Mouse (Mus musculus) left cerebral cortex, postnatal 4 days (tissue): ENCODE data around the gene Rasgrf1. TPM values are rescaled to one million over a fixed set of nuclear protein-coding genes. Genes with fewer than 3 reads are reported as not detected.
A peak's percentile ranks its signal among the peaks of the same experiment; 100 is the strongest.
"Not testable (repeated sequence)": the region's sequence is repeated elsewhere in the genome, so short reads cannot be mapped to it uniquely, and the experiment has no call there.

Experiments used
- DNase-seq: peaks from one replicate; pipeline ENCODE4 v3.0.0-alpha.2; 2022
- intact Hi-C: fragments of 180-260 bp; cut with DNase I; formaldehyde crosslinking; loops from one replicate; pipeline ENCODE4 v1.15.1; 2025
- total RNA-seq, 2 experiments: library from RNA; stranded (reverse); gene quantifications; 2 replicates each; pipeline ENCODE4 v1.2.3; 2021

Rasgrf1 gene
- total RNA-seq, 2 experiments from 2014 or later, result 18.7 to 29.3 TPM

DNA sequence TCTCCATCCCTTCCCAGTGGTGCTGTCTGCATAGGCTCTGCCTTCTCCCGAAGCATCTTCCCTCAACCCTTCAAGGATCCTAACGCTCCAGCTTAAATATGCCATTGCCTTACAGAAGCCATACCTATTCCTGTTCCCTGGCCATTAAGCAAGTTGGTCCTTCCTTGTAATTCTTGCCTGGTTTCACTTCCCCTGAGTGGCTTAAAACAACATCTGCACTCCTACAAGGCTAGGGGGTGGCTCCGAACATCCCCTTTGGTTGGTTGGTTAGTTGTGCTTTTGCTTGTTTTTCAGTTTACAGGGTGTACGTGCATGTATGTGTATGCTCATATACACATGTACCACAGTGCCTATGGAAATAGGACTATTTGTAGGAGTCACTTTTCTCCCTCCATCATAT lies 111.7 kb downstream of the Rasgrf1 start:
- DNase-seq, result no peak
- intact Hi-C loops, result no loop called here

GRCm38 (mm10) chr9:90027709-90028108 lies 118.0 kb downstream of the Rasgrf1 start:
- DNase-seq, result no peak
- intact Hi-C loops, result no loop called here

DNA sequence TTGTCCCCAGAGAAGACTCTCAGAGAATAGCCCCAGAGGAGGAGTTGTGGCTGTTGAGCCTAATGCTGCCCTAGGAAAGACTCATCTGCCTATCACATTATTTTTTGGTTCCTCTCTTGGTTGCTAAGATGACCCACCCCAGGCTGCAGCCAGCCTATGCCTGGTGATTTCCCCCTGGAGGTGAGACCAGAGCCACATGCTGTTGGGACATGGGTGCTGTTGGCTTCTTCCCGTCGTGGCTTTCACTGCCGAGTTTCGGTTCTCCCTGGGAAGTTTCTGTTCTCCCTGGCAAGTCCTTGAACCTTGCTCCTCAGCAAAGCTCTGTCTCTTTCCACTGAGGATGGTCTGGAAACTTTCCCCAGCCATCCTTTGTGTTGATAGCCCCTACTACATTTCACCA lies 124.2 kb downstream of the Rasgrf1 start:
- no peak for DNase-seq
- intact Hi-C loops, result no loop called here

DNA sequence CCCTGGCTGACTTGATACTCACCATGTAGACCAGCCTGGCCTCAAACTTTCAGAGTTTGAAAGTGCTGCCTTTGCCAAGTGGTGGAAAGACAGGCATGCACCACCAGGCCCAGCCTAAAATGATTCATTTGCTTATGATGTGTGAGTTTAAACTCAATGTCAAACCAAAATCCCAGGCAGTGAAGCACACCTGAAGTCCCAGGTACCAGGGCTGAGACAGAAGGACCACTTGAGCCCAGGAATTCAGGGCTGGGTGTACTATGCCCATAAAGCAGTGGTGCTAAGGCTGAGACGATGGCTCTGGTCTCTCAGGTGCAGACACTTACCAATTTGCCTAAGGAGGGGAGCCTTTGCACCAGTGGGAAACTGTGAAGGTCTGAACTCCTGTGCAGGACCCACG lies 125.5 kb downstream of the Rasgrf1 start:
- intact Hi-C loops, result no loop called here
- no peak for DNase-seq

- DNase-seq, result no peak
- intact Hi-C loops, result no loop called here
Measured at GRCm38 (mm10) chr9:90035794-90036193, 126.1 kb downstream of the Rasgrf1 start.

DNA sequence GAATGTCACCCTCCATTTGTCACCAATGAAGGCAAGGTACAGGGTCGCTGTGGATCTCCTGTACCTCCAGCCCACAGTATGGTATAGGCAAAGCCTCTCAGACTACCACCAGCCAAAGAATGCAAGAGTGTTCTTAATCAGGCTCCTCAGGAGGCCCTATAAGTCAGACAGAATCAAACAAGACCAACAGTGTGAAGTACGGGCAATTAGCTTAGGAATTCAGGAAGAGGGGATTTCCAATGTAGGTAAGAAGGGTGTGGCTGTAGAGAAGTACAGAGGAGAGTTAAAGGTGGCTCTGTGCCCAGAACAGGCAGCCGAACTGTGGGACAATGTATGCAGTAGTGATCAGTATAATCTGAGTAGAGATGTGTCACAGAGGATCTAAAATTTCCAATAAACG lies 126.6 kb downstream of the Rasgrf1 start:
- intact Hi-C loops, result no loop called here
- no peak for DNase-seq

GRCm38 (mm10) chr9:90038535-90038934 lies 128.8 kb downstream of the Rasgrf1 start:
- intact Hi-C loops, result no loop called here
- no peak for DNase-seq

- no peak for DNase-seq
- intact Hi-C loops, result no loop called here
Measured at GRCm38 (mm10) chr9:90040916-90041315, 131.2 kb downstream of the Rasgrf1 start.

- no peak for DNase-seq
- intact Hi-C loops, result no loop called here
Measured at GRCm38 (mm10) chr9:90041556-90041955, 131.8 kb downstream of the Rasgrf1 start.

- intact Hi-C loops, DNase-seq: not testable (repeated sequence)
Measured at GRCm38 (mm10) chr9:90042906-90043305, 133.2 kb downstream of the Rasgrf1 start.

DNA sequence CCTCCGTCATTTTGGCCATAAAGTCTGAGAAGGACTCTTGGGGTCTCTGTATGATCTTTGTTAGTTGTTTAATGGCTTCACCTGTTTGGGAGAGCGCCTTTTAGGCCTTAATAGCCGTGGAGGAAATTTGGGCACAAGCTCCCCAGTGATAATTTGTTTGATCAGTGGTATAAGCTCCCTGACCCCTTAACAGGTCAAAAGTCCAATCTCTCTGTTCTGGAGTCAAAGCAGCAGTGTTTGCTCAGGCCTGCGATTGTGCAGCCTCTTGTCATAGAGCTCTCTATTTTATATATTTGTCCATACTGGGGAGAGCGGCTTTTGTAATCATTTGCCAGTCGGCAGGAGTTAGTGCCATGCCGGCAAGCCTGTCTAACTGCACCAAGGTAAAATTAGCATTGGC lies 135.5 kb downstream of the Rasgrf1 start:
- intact Hi-C loops, result no loop called here

DNA sequence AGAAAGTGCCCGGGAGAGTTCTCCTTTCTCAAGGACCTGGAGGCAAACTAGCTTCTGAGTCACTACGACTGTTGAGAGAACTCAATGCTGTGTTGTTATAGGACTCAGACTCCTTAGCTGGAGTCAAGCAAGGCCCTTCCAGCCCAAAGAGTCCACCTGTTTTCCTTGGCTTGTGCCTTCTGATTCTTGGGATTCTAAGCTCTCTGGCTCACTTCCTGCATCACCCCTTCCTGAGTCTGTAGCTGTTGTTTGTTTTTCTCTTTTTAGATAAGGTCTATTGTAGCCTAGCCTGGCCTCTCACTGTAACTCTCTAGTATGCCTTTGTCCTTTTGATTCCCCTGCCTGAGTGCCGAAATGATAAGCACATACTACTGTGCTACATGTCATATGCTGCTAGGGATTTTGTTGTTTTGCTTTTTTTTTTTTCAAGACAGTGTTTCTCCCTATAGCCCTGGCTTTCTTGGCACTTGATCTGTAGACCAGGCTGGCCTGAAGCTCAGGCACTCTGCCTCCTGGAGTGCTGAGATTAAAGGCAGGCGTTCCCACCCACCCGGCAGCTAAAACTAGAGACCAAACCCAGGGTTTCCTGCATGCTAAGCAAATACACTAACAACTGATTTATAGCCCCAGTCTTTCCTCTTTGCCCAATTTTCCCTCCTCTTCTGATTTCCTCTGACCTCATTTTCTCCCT lies 138.4 kb downstream of the Rasgrf1 start:
- intact Hi-C loops, result no loop called here
- no peak for DNase-seq

More for the DNA sequence above, 135.5 kb downstream of the Rasgrf1 start:
- no peak for DNase-seq

DNA sequence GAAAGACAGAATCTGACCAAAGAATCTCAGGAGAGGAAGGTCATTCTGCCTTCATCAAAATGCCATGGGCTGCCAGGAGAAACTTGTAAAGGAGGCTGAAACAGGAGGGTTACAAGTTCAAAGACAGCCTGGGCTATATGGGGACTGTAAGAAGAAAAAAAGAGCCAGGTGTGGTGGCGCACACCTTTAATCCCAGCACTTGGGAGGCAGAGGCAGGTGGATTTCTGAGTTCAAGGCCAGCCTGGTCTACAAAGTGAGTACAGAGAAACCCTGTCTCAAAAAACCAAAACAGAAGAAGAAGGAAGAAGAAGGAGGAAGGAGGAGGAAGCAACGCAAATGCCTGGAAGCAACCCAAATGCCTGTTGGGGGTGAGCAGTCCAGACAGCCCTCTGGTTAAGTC lies 144.1 kb downstream of the Rasgrf1 start, which contains the start of gene Ctsh:
TSS of gene Ctsh (plus strand) at position 301 of the 400 bp plus-strand sequence.
- intact Hi-C loops, result no loop called here
- DNase-seq, result no peak

GRCm38 (mm10) chr9:90054371-90055145 lies 144.8 kb downstream of the Rasgrf1 start:
- DNase-seq, result peak; percentile 32
- intact Hi-C loops, result no loop called here

DNA sequence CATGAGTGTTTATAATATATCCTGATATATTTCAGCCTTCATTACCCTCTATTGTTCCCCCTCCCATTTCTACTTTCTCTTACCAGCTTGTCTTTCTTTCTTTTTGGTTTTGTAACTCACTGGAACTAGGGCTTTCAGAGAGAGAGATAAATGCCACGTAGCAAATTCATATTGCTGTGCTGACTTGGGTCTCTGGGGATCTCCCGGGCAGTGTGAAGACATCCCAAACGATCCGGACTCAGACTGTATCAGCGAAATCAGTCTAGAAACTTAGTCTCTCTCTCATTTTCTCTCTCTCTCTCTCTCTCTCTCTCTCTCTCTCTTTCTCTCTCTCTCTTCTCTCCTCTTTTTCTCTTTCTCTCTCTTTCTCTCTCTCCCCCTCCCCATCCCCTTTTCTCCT lies 145.7 kb downstream of the Rasgrf1 start:
- no peak for DNase-seq
- intact Hi-C loops, result no loop called here

DNA sequence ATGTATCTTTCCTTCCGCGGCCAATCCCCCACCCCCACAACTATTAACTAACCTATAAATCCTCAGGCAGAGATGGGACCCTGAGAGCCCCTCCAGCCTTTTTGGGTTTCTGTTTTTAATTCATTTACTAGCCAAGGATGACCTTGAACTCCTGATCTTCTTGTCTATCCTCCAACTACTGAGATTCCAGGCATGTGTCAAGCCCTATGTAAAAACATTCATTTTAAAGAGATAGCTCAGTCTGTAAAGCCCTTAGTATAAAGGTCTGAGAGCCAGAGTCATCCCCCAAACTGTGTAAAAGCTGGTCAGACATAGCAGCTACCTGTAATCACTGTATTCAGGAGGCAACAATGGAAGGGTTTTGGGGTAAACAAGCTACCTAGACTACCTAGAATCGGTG lies 146.2 kb downstream of the Rasgrf1 start:
- intact Hi-C loops, result no loop called here
- no peak for DNase-seq

GRCm38 (mm10) chr9:90056716-90057115 lies 147.0 kb downstream of the Rasgrf1 start:
- intact Hi-C loops, result no loop called here
- DNase-seq, result peak; percentile 50

- intact Hi-C loops, result no loop called here
- no peak for DNase-seq
Measured at GRCm38 (mm10) chr9:90059828-90060573, 150.3 kb downstream of the Rasgrf1 start.

DNA sequence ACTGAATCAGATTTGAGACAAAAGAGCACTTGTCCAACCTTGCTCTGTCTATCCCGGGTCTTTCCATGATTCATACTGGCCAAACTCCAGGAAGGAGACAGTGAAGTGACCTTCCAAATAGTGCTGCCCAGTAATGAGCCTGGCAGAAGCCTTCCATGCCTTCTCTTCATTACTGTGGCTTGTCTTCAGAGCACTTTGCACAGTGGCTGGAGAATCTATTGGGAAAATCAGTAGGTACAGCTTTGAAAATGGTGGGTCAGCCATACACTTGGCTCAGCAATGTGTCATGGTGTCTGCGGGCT lies 150.8 kb downstream of the Rasgrf1 start:
- intact Hi-C loops, result no loop called here
- DNase-seq, result no peak

- DNase-seq, intact Hi-C loops: not testable (repeated sequence)
Measured at GRCm38 (mm10) chr9:90060932-90061331, 151.2 kb downstream of the Rasgrf1 start.

DNA sequence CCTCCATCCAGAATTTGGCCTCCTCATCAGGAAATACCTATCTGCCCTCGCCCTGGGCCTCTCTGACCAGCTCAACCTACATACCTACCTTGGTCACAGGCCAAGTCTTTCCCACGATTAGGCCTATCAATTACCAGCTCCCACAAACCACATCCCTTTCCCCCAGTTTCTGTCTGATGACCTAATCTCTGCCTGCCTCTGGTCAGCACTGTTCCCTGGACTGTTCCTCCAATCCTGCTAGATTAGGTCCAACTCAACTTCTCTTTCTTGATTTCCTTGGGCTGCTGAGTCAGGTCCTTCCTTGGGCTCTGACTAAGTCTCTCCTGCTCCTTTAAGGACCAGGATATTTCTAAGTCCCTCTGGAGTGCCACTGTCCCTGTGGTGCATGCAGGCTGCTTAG lies 157.6 kb downstream of the Rasgrf1 start:
- DNase-seq, result no peak
- intact Hi-C loops, result no loop called here

DNA sequence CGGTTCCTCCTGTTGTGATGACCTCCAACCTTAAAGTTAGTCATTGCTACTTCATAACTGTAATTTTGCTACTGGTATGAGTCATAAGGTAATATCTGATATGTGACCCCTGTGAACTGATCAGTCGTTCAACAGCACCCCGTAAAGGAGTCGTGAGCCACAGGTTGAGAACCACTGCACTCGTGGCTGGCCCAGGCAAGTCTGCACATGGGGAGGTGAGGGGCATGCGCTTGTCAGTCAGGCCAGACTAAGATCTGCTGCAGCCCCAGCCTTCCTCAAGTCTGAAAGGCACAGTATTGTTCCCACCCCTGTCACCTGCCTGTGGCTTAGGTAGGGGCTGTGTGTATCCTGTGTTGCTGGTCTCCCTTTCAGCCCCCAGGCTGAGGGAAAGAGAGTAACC lies 159.1 kb downstream of the Rasgrf1 start:
- DNase-seq, result no peak
- intact Hi-C loops, result no loop called here
